16 mouse cellular contexts compared by ENCODE assay signal in genomic region chr2:165314197-165314596, GRCm38 (mm10). TPM values are rescaled to one million over a fixed set of nuclear protein-coding genes. Genes with fewer than 3 reads are reported as not detected.
"Had no signal": no experiment of that assay in that cellular context is flagged by ENCODE, and none has a peak within 500 bp of the region (broad histone marks: within the 10 kb centered on the region; RNA-seq: fewer than 3 reads in every experiment).

No protein-coding gene starts in this region.

- DNase-seq: lung, embryonic 14.5 days; lung, postnatal 14 days; right cerebral cortex, adult 18-20 months; right cerebral cortex, postnatal 25 days; thymus, postnatal 4 days had no signal

- H3K9me3 ChIP-seq: intestine, embryonic 15.5 days; limb, embryonic 15.5 days; liver, embryonic 12.5 days; midbrain, embryonic 12.5 days; neural tube, embryonic 15.5 days had no signal

- H3K27ac ChIP-seq: intestine, embryonic 15.5 days; left cerebral cortex, adult 2 months; limb, embryonic 15.5 days; liver, embryonic 12.5 days; macrophage; midbrain, embryonic 12.5 days; neural tube, embryonic 15.5 days had no signal

- H3K9ac ChIP-seq: intestine, embryonic 15.5 days; limb, embryonic 15.5 days; liver, embryonic 12.5 days; lung, embryonic 14.5 days; midbrain, embryonic 12.5 days; neural tube, embryonic 15.5 days had no signal

- ATAC-seq: intestine, embryonic 15.5 days; liver, embryonic 12.5 days had no signal

- H3K27me3 ChIP-seq: intestine, embryonic 15.5 days; limb, embryonic 15.5 days; liver, embryonic 12.5 days had no signal

- H3K4me3 ChIP-seq: intestine, embryonic 15.5 days; left cerebral cortex, adult 2 months; limb, embryonic 15.5 days; liver, embryonic 12.5 days; midbrain, embryonic 12.5 days; myocyte; neural tube, embryonic 15.5 days had no signal

- H3K4me2 ChIP-seq: intestine, embryonic 15.5 days; limb, embryonic 15.5 days; liver, embryonic 12.5 days; lung, embryonic 14.5 days; midbrain, embryonic 12.5 days; neural tube, embryonic 15.5 days had no signal

RNA-seq across cellular contexts. Expression of gene Zfp663, which starts 54.3 kb away (rescaled TPM):
- total RNA-seq: left cerebral cortex, adult 2 months; megakaryocyte-erythroid progenitor cell, adult 5-6 weeks had no signal
- polyA plus RNA-seq: liver, embryonic 16.5 days; macrophage; myocyte; small intestine, adult 2 months had no signal
